8 mouse cellular contexts compared by ENCODE assay signal in genomic region chr9:62026600-62026999, GRCm38 (mm10). TPM values are rescaled to one million over a fixed set of nuclear protein-coding genes. Genes with fewer than 3 reads are reported as not detected.
DNase-seq lines count a peak whose midpoint lies in the region; ATAC-seq lines count a peak whose summit lies in the region.

Gene Paqr5 (minus strand): TSS chr9:62026856.

- ATAC-seq in frontal cortex, adult (ENCODE audit: low TSS enrichment) = peak; percentile 20; the same call in 1 of the 2 replicates
- ATAC-seq in embryonic facial prominence, embryonic 12.5 days (ENCODE audit: insufficient number of reproducible peaks, insufficient read depth, low FRiP score, low TSS enrichment) = no peak; the same call in 1 of the 2 replicates
- ATAC-seq in hematopoietic stem cell, adult 5-6 weeks (replicated peaks in 1 of 2; ENCODE audit: insufficient read depth in 1 of 2, low FRiP score in 2 of 2, low TSS enrichment in 1 of 2, low read depth in 1 of 2, poor library complexity in 2 of 2, severe bottlenecking in 2 of 2) = peak; percentile 72 to 85
- ATAC-seq in limb, embryonic 12.5 days (ENCODE audit: insufficient number of reproducible peaks, insufficient read depth, low FRiP score, low TSS enrichment, low read depth) = no peak
- ATAC-seq in midbrain, embryonic 12.5 days (ENCODE audit: low FRiP score, low read depth) = no peak; the same call in 1 of the 2 replicates

- no peak within 1 kb of the TSS for H3K27ac ChIP-seq in embryonic facial prominence, embryonic 12.5 days
- H3K27ac ChIP-seq in limb, embryonic 12.5 days = no peak within 1 kb of the TSS
- no peak within 1 kb of the TSS for H3K27ac ChIP-seq in midbrain, embryonic 12.5 days (replicated peaks)

- H3K4me3 ChIP-seq in embryonic facial prominence, embryonic 12.5 days = peak within 1 kb of the TSS; percentile 43
- H3K4me3 ChIP-seq in limb, embryonic 12.5 days (replicated peaks) = peak within 1 kb of the TSS; percentile 46
- peak within 1 kb of the TSS; percentile 38 for H3K4me3 ChIP-seq in midbrain, embryonic 12.5 days

- under 1% methylated on average over 32 of the region's 32 CpGs for WGBS in embryonic facial prominence, embryonic 12.5 days
- WGBS in limb, embryonic 12.5 days = under 1% methylated on average over 32 of the region's 32 CpGs
- WGBS in midbrain, embryonic 12.5 days = under 1% methylated on average over 32 of the region's 32 CpGs

- DNase-seq in frontal cortex, postnatal 36 days (ENCODE audit: low spot score in 2 of 2) = no peak
- peak; percentile 59 for DNase-seq in testis, postnatal 10 days (ENCODE audit: low spot score)
- no peak for DNase-seq in layer of hippocampus, postnatal 36 days

- H3K4me2 ChIP-seq in embryonic facial prominence, embryonic 12.5 days (replicated peaks) = peak within 1 kb of the TSS; percentile 83
- peak within 1 kb of the TSS; percentile 85 for H3K4me2 ChIP-seq in limb, embryonic 12.5 days
- H3K4me2 ChIP-seq in midbrain, embryonic 12.5 days (replicated peaks) = peak within 1 kb of the TSS; percentile 67

- peaks cover 38% of the 10 kb centered on the region for H3K27me3 ChIP-seq in embryonic facial prominence, embryonic 12.5 days
- peaks cover 55% of the 10 kb centered on the region for H3K27me3 ChIP-seq in limb, embryonic 12.5 days
- H3K27me3 ChIP-seq in midbrain, embryonic 12.5 days = peaks cover 67% of the 10 kb centered on the region

- no peaks in the 10 kb centered on the region for H3K9me3 ChIP-seq in embryonic facial prominence, embryonic 12.5 days
- H3K9me3 ChIP-seq in limb, embryonic 12.5 days = no peaks in the 10 kb centered on the region
- no peaks in the 10 kb centered on the region for H3K9me3 ChIP-seq in midbrain, embryonic 12.5 days

- peak within 1 kb of the TSS; percentile 44; the same call in 1 of the 2 replicates for H3K9ac ChIP-seq in embryonic facial prominence, embryonic 12.5 days
- H3K9ac ChIP-seq in limb, embryonic 12.5 days (replicated peaks) = peak within 1 kb of the TSS; percentile 45; the same call in 1 of the 2 replicates
- peak within 1 kb of the TSS; percentile 31; the same call in 1 of the 2 replicates for H3K9ac ChIP-seq in midbrain, embryonic 12.5 days (replicated peaks)

- H3K36me3 ChIP-seq in embryonic facial prominence, embryonic 12.5 days = no peaks in the 10 kb centered on the region
- H3K36me3 ChIP-seq in limb, embryonic 12.5 days = no peaks in the 10 kb centered on the region
- no peaks in the 10 kb centered on the region for H3K36me3 ChIP-seq in midbrain, embryonic 12.5 days

- peaks cover 10% of the 10 kb centered on the region; the same call in 1 of the 2 replicates for H3K4me1 ChIP-seq in embryonic facial prominence, embryonic 12.5 days
- peaks cover 25% of the 10 kb centered on the region for H3K4me1 ChIP-seq in limb, embryonic 12.5 days (replicated peaks)
- H3K4me1 ChIP-seq in midbrain, embryonic 12.5 days = peaks cover 8% of the 10 kb centered on the region

RNA-seq across cellular contexts. Expression of gene Paqr5, which starts in this region (rescaled TPM):
- 0.97 TPM in 2 replicates for polyA plus RNA-seq in embryonic facial prominence, embryonic 12.5 days (2016; fragmentation: Nextera tagmentation; extraction: Ambion mirVana)
- total RNA-seq in hematopoietic stem cell, adult 5-6 weeks (2017) = 13.3 and 15.0 TPM in 2 replicates
- 2.0 and 2.2 TPM in 2 replicates for polyA plus RNA-seq in limb, embryonic 12.5 days (2016; fragmentation: Nextera tagmentation; extraction: Ambion mirVana)
- polyA plus RNA-seq in midbrain, embryonic 12.5 days (2016; fragmentation: Nextera tagmentation; extraction: Ambion mirVana) = 0.48 and 1.0 TPM in 2 replicates
- 1 to 10 TPM; 1.6 to 4.7 TPM for total RNA-seq in layer of hippocampus, postnatal 36 days (2021)

Comparison
In these comparisons a context has a peak if more than half of its experiments do, and no peak if none do; other contexts are left out.
1. ATAC-seq: peak in frontal cortex, adult (single experiment) and hematopoietic stem cell, adult 5-6 weeks (2 of 2); none in embryonic facial prominence, embryonic 12.5 days (single experiment), limb, embryonic 12.5 days (single experiment) and midbrain, embryonic 12.5 days (single experiment).
2. Peak in every context shown above with its lines, with median percentiles within 50 percentile points of each other: H3K4me2 ChIP-seq, H3K4me3 ChIP-seq and H3K9ac ChIP-seq.